Mouse (Mus musculus): ENCODE measurements around the gene Etv2.

Etv2 gene

DNA sequence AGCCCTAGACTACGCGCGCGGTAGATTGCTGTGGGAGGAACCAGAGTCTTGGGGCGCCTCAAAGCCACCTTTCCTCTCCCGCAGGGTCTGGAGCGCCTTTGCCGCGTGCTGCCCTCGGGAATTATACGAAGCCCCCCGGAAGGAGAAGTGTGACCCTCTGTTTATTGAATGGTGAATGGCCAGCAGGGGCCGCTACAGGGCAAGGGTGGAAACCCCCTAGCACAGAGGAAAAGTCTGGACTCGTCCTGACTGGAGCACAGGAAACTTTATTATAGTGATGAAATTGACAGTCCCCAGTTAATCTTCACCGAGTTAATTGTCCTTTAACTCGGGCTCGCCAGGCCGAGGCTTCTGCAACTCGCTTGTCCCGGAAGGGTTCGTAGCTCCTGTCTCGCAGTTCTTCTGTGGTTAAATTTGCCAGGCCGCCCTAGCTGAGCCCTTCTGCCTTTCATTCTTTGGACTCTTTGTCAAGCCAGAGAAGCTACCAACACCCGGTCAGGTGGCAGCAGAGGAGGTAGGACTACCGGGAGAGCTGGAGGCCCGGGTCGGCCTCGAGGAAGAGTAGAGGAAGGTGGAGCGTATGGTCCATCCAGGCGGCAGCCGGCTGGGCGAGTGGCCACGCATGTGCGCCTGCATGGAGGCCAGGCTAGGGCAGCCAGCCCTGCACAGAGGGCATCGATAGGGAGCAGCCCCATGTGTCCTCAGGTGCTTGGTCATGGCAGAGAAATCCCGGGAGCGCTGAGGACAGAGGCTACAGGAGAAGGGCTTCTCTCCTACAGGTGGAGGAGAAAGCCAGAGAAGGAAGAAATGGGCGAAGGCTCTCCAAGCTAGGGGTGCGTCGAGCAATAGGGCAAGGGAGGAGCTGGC lies 46.0 kb downstream of the Etv2 start:
- intact Hi-C loops (cut with DNase I) = loop anchor here (2.0 kb wide), 1 partner anchor 23 kb away; the partner anchor contains the start of gene Upk1a

- intact Hi-C loops (cut with DNase I) = loop anchor here (2.0 kb wide), 1 partner anchor 24 kb away; the partner anchor contains the start of gene Upk1a
Observed at GRCm38 (mm10) chr7:30588676-30589434, 46.8 kb downstream of the Etv2 start, which contains the start of gene Kmt2b. Gene Kmt2b (minus strand): TSS chr7:30588726.

GRCm38 (mm10) chr7:30587842-30588667 lies 47.6 kb downstream of the Etv2 start:
- intact Hi-C loops (cut with DNase I) = loop anchor here (2.0 kb wide), 2 partner anchors 23 to 25 kb away; partner anchors contain the start of genes Igflr1 and Upk1a

GRCm38 (mm10) chr7:30586455-30587020 lies 49.1 kb downstream of the Etv2 start:
- intact Hi-C loops (cut with DNase I) = loop anchor here (2.0 kb wide), 1 partner anchor 22 kb away; the partner anchor contains the start of gene Igflr1

DNA sequence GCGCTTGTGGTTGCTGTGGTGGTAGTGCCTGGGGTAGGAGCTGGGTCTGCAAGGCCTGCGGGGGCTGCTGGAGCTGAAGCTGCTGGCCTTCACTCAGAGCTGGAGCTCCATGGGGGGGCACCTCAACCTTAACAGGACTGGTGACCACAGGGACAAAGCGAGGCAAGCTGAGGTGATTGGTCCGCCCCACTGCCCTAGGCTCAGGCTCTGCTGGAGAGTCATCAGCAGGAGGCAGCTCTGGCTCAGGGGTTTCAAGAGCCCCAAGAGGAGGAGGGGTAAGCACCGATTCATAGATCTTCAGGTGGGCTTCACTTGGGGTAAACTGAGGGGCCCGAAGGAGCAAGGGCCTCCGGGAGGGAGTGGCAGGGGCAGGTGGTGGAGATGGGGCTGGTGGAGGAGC lies 50.5 kb downstream of the Etv2 start:
- intact Hi-C loops (cut with DNase I) = no loop called here

DNA sequence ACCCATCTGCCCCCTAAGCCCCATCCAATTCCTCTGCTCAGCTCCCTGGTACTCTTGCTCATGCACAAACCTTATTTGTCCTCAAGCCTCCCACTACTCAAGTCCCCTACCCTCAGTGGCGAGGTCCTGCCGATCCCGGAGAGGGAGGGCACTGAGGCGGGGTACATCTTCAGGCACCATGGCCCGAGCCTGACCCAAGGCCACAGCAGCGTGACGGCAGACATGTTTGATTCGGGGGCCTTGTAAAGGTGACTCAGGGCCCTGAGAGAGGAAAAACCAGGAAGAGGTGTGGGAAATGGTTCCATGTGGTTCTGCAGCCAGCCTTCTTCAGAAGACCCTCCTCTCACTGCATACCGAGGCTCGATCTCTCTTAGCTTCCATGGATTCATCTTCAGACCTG lies 51.3 kb downstream of the Etv2 start:
- intact Hi-C loops (cut with DNase I) = no loop called here

Small RNA genes within 50 kb of the gene (microRNA-seq; reads per million reads assigned to microRNA genes)
- 0 to 0.37 reads per million in 2 experiments for gene Mir3569
